Mouse (Mus musculus): Measurements from ENCODE around the gene Fam8a1. TPM values are rescaled to one million over a fixed set of nuclear protein-coding genes. Genes with fewer than 3 reads are reported as not detected.

The Fam8a1 gene
- total RNA-seq, 2 experiments from 2014 or later: 69.9 to 70.3 TPM

DNA sequence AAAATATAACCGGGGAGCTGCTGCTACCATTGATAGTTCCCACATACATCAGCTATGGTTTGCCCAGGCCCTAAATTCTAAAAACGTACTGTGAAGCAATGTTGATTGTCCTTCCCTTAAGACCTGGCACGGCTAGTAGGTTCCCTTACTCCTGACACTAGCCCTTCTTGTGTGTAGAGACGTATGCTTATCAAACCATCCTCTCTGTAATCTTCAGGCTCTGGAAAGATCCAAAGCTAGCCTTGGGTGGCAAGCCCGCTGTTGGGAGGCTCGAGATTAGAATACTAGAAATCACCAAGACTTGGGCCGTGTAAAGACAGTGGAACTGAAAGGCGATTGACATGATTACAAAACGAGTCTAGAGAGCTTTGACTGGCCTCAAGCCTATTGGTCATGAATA is 1.2 kb downstream of the Fam8a1 start:
- DNase-seq (ENCODE audit: low spot score in 2 of 2): no peak

DNA sequence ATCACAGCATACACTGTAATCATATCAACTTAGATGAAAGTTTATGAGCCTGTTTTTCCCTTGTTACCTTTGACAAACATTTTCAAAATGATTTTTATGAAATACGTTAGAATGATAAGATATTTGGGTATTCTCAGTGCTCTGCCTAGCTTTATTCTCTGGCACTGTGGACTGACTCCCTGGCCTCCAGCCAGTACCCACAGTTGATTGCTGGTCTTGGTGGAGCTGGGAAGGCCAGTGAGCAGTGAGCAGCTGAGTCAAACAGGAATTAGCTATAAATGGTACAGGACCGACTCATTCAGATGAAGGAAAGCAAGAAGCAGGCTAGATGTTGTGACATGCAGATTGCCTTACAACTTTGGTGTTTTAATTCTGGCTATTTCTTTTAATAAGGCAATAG is 5.3 kb downstream of the Fam8a1 start:
- DNase-seq (ENCODE audit: low spot score in 2 of 2): no peak

DNA sequence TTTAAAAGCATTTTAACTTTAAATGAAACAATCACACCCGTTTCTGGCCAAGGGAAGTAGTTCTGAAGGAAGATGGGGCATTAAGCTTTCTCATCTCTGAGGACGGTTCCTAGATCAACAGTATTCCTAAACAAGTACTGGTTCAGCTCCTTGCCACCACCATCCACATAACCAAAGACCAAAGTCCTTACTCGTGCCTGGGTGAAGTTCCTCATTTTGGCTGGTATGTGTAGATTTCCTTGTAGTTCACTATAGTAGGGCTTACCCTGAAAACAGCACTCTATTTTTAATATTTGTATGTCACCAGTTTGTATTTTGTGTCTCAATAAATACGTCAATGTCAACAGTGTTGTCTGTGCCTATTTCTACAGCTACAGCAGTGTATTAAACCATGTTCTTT is 8.4 kb downstream of the Fam8a1 start:
- DNase-seq (ENCODE audit: low spot score in 2 of 2): no peak

DNA sequence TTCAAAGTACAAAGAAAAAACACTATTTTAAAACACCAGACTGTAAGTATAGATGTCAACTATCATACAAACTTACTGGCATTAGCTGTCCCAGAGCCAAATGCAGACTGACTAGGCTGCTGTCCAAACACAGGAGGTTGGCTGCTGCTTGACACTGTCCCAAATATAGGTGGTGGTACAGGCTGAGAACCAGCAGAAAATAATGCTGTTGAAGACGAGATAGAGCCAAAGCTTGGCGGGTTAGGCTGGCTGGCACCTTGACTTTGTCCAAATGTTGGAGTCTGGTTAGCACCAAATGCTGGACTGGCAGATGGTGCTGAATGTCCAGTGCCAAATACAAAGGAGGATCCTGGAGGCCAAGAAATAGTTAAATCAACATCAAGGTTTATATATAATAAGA is 13.6 kb downstream of the Fam8a1 start:
- no peak for DNase-seq (ENCODE audit: low spot score in 2 of 2)

DNA sequence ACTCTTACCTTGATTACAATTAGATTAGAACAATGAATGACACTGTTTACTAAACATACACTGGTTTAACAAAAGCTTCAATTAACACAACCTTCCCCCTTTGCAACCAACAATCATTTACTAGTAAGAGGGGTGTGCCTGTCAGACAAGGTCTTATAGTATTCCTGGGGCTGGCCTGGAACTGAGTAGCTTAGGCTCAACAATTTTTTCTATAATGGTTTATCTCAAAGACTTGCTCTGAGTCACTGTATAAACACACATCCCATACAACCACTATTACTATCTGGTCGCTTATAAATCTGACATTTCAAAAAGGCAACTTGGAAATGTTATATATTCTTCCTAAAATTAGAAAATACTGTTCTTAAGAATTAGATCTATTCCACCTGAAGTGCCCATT is 14.0 kb downstream of the Fam8a1 start:
- no peak for DNase-seq (ENCODE audit: low spot score in 2 of 2)

DNA sequence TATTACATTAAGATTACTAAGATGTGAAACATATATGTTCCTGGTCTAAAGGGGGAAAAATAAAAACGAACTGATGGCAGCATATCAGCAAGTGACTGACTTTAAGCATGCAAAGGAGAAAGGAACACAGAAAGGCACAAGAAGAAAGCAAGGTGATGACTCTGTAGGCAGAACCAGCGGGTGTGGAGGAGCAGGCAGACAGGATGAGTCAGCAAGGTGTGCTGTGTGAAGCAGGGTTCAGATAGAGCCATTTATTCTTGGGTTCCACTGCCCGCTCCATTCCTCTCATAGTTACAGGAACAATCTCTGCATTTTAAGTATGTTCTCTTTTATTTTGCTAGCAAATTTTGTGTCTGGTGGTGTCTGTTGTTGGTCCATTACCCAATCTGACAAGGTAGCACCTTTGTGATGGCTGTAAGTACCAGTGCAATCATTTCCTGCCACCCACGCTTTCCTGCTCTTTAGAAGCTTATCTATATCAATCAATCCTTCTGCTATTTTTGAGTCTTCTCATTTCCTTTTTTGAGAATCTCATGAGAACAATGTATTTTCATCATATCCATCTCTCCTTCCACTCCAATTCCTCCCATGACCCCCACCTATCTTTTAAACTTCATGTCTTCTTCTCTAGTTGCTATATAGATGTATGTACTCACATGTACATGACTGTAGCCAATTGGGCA is 21.4 kb downstream of the Fam8a1 start:
- no peak for DNase-seq (ENCODE audit: low spot score in 2 of 2)

DNA sequence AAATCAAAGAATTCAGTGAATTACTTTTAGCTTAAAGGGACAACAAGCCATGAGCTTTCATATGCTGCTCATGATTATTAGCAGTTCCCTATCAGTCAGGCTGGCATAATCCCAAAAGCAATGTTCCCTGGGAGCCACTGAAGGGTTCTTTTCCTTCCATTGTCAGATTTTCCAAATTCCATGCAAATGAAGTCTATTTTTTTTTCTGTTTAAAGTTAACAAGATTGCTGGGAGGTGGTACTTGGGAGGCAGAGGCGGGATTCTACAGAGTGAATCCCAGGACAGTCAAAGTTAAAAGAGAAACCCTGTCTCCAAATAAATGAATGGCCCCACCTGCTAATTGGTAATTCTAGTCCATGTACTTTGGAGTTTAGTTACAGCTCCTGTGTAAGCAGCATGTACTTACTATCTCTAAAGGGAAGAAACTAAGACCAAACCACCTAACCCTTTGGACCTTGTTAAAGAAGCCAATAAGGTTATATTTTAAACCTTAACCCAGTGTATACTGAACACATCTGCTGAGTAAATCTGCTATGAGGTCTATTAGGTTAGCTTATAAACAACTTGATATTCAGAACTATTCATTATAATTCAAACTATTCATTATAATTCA is 26.1 kb downstream of the Fam8a1 start:
- DNase-seq (ENCODE audit: low spot score in 2 of 2): no peak

DNA sequence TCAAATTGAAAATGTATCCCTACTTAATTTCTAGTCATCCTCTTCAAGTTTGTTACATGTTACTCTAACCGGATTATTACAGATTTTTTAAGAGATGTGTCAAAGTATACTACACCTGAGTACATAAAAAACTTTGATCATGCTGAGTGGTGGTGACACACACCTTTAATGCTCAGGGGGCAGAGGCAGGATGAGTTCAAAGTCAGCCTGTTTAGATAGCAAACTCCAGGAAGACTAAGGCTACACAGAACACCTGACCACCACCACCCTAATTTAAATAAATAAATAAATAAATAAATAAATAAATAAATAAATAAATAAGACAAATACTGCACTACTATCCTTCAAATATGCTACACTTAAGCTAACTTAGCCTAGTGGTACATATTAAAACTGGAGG is 26.6 kb downstream of the Fam8a1 start:
- no peak for DNase-seq (ENCODE audit: low spot score in 2 of 2)

DNA sequence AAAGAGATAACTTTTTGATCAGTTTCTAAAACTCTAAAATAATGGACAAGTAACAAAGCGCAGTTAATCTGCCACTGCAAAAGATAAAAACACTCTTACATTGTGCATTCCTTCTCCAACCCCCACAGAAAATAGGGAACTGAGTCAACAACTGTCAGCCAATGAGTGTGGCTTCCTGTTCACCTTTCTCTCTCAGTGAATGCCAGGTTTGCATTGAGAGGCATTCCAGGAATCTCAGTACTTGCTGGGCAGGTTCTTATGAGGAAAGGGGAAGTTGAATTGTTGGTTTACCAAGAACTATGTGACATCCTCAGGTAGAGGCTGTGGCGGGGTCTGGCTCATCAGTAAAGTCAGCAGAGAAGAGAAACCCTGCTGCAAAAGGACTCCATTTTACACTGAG is 27.5 kb downstream of the Fam8a1 start:
- DNase-seq (ENCODE audit: low spot score in 2 of 2): no peak

DNA sequence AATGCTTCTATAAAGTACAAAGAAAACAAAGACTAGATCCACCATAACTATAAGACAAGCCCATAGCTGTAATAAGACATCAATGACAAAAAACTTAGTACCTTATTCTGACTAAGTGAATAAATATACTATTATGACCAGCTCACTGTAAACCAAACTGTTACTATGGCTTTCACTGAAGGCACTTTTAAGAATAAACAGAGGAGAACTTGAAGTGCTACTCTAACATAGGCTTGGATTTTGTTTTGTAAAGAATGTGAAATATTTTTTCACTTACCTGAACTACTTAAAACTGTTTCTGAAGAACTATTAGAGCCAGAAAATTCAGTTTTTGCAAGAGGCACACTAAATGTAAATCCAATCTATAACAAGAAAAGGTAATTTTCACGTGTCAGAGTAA is 30.1 kb downstream of the Fam8a1 start:
- no peak for DNase-seq (ENCODE audit: low spot score in 2 of 2)

DNA sequence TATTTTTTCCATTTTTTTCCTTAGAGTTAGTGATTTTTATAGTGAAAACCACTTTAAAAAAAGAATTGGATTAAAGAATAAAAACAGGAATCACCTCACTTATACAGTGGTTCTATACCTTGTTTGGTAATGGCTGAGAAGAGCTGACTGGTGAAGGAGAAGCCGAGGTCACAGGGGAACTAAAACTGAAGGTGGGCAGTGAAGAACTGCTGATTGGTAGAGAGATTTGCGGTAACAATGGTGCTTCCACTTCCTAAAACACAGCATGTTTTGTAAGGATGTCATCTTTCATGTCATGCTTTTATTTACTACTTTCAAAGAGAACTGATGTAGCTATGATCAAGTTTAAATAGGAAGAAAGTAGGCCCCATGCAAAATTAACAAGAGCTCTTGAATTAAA is 32.2 kb downstream of the Fam8a1 start:
- no peak for DNase-seq (ENCODE audit: low spot score in 2 of 2)

DNA sequence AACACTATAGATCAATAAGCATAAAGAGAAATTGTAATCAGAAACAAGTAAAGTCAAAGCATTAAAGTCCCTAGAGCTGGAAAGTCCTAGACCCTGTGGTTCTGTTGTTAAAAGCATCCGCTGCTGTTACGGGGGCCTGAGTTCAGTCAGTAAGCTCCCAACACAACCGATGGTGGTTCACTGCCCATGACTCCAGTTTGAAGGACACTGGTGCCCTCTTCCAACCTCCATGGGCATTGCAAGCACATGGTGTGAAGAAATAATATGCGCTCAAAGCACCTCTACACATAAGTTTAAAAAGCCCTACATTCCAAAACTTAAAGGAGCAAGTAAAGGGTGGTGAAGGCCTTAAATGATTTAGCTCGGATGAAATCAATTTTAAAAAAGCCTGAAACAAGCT is 33.8 kb downstream of the Fam8a1 start:
- DNase-seq (ENCODE audit: low spot score in 2 of 2): no peak

DNA sequence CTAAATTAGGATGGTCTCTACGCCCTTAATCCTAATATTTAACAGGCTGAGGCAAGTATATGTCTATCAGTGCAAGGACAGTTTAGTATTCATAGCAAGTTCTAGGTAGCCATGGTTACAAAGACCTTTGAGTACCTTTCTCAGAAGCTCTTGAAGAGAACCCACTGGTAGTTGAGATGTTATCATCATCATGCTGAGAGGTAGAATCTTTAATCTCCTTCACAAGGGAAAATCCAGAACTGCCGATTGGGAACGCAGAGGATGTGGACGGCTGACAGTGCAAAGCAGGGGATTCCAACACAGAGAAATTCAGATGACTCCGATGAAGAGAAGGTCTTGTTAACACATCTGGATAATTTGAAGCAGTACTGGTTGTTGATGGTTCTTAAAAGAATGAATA is 44.2 kb downstream of the Fam8a1 start:
- no peak for DNase-seq (ENCODE audit: low spot score in 2 of 2)

DNA sequence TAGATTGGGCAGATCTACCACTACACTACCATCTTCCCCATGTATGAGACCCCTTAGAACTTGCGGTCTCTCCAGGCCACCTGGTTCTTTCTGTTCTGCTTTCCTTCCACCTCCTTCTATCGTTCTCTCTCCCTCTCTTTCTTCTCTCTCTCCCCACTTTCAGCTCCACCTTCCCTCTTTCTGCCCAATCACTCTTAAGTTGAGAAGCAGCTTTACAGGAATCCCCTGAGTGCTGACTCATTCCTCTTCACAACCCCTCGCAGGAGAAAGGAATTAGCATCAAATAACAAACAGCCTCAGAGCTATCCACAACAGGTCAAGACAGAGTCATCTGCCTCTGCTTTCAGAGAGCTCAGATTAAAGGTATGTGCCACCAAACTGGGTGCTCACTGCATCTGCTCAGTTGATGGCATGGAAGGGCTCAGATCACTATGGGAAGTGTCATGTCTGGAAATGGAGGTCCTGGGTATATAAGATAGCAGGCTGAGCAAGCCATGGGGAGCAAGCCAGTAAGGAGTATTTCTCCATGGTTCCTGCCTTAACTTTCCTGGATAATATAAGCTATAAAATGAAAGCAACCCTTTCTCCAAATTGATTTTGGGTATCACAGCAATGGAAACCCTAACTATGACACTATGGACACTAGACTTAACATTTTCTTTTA is 46.8 kb downstream of the Fam8a1 start:
- no peak for DNase-seq (ENCODE audit: low spot score in 2 of 2)

DNA sequence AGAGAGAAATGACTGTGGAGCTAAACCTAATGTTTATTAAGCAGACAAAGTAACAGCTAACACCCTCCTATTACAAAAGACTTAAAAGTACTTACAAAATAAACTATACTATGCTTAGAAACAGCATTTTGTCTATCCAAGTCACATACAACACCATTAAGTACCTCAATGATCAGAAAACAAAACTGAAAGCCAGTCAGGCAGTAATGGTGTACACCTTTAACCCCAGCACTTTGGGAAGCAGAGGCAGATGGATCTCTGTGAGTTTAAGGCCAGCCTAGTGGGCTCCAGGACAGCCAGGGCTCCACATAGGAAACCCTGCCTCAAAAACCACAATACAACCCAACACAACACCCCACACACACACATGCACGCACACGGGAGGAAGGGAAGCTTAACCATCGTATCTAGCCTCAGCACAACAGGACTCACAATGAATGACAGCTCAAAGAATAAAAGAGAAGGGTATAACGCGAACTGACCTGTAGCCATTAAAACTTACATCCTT is 49.6 kb downstream of the Fam8a1 start:
- no peak for DNase-seq (ENCODE audit: low spot score in 2 of 2)

DNA sequence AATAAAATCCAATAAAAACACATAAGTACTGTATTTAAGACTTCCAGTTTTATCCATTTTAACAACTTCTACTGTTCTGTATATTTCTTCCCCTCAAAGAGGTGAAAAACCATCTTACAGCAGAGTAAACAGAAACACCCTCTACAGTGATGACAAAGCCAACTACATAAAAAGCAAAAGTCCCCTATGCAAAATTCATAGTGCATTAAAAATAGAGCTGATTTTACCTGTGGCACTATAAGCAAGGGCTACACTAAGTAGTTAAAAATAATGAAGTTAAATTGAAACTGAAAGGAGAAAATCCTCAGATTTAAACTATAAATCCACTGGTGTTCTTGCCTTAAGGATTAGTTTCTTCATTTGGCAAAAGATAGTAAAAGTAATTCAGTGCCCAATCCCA is 51.7 kb downstream of the Fam8a1 start:
- no peak for DNase-seq (ENCODE audit: low spot score in 2 of 2)

DNA sequence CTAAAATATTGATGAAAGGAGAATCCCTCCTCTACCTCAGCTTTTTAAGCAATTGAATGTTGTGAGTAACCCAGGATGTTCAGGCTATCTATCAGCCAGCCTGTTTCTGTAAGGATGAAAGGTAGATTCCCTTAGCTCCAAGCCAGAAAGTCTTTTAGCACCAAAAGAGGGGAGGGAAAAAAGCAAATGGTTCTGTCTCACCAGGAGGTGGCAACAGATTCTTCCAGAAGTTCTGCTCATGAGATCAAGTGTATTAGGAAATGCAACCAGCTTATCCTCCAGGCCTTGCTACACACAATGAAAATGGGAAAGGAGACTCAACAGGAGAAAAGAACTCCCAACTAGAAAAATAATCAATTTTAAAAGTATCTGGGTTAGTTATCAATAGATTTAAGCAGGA is 55.0 kb downstream of the Fam8a1 start:
- DNase-seq (ENCODE audit: low spot score in 2 of 2): peak in 1 of 2 experiments; percentile 32

DNA sequence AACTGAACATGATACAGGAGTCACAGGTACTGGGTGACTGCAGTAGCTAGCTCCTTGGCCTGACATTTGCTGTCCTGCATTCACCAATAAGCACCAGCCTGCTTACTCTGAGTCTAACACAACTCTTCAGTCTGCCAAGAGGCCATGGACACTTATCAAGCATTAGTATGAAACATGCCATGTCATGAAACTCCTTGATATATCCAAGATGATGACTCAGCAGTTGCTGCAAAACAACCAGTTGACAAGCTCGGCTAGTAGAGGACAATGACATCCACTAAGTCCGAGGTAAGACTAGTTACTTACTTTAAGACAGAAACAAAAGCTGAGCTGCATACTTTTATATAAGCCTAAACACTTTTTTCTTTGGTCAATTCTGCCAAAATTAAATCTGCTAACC is 55.9 kb downstream of the Fam8a1 start:
- no peak for DNase-seq (ENCODE audit: low spot score in 2 of 2)

DNA sequence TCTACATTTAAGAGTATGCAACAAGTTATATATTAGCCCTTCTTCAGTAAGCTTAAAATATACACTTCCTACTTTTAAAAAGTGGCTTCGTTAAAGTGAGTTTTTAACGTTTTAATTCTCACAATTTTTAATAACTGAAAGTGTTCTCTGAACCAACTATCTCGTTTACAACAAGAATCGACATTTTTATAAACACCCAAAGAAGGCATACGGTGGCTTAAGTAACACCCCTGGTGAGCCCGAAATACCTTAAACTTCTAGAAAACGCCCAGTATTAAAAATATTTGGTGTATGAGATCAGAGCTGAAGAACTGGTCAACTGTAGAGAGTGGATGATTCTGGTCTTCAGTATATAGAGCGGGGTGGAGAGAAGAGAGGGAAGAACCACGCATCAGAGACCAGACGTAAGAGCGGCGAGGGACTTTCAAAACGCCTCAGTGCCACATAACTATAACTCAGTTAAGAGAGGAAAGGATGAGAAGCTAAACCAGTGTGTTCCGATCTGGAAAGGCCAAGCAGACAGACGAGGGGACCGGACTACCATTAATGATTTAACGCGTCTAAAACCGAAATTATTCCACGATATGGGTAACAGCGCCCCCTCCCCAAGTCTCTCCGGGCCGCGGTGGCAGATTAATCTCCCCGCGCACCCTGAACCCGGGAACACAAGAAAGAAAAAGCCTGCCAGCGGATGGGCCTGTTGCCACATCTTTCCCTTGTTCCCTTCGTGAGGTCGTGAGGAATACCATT is 57.1 kb downstream of the Fam8a1 start:
- peak; percentile 17 to 36 for DNase-seq (ENCODE audit: low spot score in 2 of 2)

DNA sequence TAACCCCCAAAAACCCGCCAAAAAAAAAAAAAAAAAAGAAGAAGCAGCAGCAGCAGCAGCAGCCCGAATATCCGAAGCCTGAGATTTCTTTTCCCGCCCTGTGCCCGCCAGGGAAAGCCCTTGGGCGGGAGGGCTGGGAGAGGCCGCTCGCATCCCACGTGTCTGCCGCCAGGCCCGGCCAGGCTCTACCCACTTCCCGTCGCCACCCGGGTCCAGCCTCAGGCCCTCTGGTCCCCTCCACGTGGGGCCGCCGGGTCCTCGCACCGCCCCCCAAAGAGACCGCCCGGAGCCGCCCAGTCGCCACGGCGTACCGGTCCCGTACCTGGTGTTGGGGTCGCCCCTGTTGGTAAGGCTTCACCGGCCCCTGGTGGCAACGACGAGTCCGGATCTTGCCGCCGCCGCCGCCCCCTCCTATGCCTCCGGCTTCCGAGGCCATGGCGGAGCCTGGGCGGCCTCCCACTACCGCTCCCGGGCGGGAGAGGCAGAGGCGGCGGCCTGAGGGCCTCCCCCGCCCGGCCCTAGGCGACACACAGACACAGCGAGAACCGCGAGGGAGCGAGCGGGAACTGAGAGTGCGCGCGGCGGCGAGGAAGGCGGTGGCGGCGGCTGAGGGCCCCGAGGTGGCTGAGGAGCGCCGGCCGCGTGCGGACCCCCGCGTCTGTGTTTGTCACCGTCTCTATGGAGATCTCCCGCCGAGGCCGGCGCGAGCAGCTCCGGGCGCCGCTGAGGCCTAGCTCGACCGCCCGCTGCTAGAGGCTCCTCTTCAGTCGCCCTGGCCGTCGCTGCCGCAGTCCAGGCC is 57.9 kb downstream of the Fam8a1 start:
- DNase-seq (ENCODE audit: low spot score in 2 of 2): peak in 1 of 2 experiments; percentile 62

All from layer of hippocampus, postnatal 14 days (tissue).